Mouse (Mus musculus): Measurements from ENCODE around the gene 5730455P16Rik. TPM values are rescaled to one million over a fixed set of nuclear protein-coding genes. Genes with fewer than 3 reads are reported as not detected.

5730455P16Rik gene
- polyA plus RNA-seq, 1 experiment from 2014 or later, result 46.4 TPM

DNA sequence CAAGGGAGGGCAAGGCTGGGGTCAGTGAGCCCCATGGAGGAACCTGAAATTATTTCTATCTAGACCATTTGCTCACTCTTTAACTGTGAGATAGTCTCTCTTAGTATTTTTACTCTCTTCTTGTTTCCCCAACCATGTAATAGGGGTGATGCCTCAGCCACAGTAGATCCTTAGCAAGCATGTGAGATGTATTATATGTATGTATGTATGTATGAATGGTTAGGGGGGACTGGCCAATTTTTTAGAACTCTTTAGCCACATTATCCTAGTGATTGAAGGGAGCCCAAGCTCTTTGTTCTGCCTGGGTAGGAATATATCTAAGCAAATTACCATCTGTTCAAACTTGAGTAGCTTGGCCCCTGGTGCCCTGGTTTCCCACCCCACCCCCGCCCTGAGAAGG is 64.4 kb downstream of the 5730455P16Rik start:
- H3K9me3 ChIP-seq (ENCODE audit: control insufficient read depth, low read length), result no peaks in the 10 kb centered on the region
- no peak overlapping the region for H3K4me2 ChIP-seq (ENCODE audit: low read depth, low read length)
- no peak overlapping the region for H3K4me3 ChIP-seq (ENCODE audit: low read depth, low read length)
- WGBS, result 36% methylated on average over 1 of the region's 1 CpGs
- no peaks in the 10 kb centered on the region for H3K36me3 ChIP-seq (ENCODE audit: control insufficient read depth, insufficient read depth, low read length)
- 0 out of 2 replicates have a peak overlapping the region, but pooled peaks have one; percentile 49 for H3K27ac ChIP-seq (ENCODE audit: low read depth, low read length)
- H3K27me3 ChIP-seq (ENCODE audit: control insufficient read depth, insufficient read depth, low read length), result no peaks in the 10 kb centered on the region
- ATAC-seq (ENCODE audit: low read depth), result no peak
- H3K9ac ChIP-seq (replicated peaks; ENCODE audit: low read depth, low read length), result no peak overlapping the region
- peaks cover 22% of the 10 kb centered on the region for H3K4me1 ChIP-seq (ENCODE audit: control insufficient read depth, insufficient read depth, low read length)

DNA sequence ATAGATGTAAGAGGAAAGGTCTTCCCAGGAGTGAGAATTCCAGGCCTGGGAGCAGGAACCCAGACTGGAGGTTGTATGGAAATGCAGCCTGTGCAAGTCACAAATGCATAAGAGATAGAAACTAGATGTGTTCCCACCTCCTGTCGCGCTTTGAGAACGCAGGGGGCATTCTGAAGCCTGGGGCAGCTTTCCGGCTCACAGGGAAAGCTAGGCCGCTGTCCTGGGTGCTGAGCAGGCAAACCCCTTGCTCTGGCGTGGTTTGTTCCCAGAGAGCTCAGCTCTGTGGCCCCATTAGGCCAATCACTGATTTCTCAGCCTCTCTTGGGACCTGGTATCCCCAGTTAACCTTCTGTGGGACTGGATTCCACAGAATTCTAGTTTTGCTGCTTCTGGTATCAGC is 65.3 kb downstream of the 5730455P16Rik start:
- WGBS, result 10% methylated on average over 6 of the region's 6 CpGs
- H3K27me3 ChIP-seq (ENCODE audit: control insufficient read depth, insufficient read depth, low read length), result no peaks in the 10 kb centered on the region
- H3K9ac ChIP-seq (replicated peaks; ENCODE audit: low read depth, low read length), result no peak overlapping the region
- H3K36me3 ChIP-seq (ENCODE audit: control insufficient read depth, insufficient read depth, low read length), result no peaks in the 10 kb centered on the region
- no peak overlapping the region for H3K4me3 ChIP-seq (ENCODE audit: low read depth, low read length)
- ATAC-seq (ENCODE audit: low read depth), result no peak
- H3K4me1 ChIP-seq (ENCODE audit: control insufficient read depth, insufficient read depth, low read length), result peaks cover 22% of the 10 kb centered on the region
- H3K4me2 ChIP-seq (ENCODE audit: low read depth, low read length), result no peak overlapping the region
- peak overlapping the region; percentile 49; the same call in 1 of the 2 replicates for H3K27ac ChIP-seq (ENCODE audit: low read depth, low read length)
- H3K9me3 ChIP-seq (ENCODE audit: control insufficient read depth, low read length), result no peaks in the 10 kb centered on the region

DNA sequence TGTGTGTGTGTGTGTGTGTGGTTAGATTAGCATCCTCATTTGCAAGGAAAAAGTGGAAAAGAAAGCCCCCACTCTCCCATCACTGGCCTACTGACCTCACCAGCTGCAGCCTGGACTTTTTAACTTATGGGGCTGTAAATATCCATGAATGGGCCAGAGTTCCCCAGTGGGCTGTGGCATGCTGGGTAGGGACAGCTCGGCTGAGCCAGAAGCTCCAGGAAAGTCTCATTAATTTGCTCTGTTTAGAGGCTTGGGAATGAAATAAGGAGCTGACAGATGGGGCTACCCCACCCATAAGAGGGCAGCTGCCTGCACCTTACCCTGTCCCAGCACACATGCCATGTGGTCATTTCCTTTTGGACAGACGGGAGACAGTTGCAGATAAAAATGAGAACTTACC is 65.8 kb downstream of the 5730455P16Rik start:
- Histone ChIP-seq H3K27ac (ENCODE audit: low read depth, low read length) (peak overlapping the region; percentile 49; the same call in 1 of the 2 replicates), H3K36me3 (ENCODE audit: control insufficient read depth, insufficient read depth, low read length) (no peaks in the 10 kb centered on the region), H3K4me3 (ENCODE audit: low read depth, low read length) (no peak overlapping the region), H3K9me3 (ENCODE audit: control insufficient read depth, low read length) (no peaks in the 10 kb centered on the region), H3K9ac (replicated peaks; ENCODE audit: low read depth, low read length) (no peak overlapping the region), H3K27me3 (ENCODE audit: control insufficient read depth, insufficient read depth, low read length) (no peaks in the 10 kb centered on the region), H3K4me1 (ENCODE audit: control insufficient read depth, insufficient read depth, low read length) (peaks cover 22% of the 10 kb centered on the region), H3K4me2 (ENCODE audit: low read depth, low read length) (no peak overlapping the region)
- ATAC-seq (ENCODE audit: low read depth), result no peak
- 16% methylated on average over 2 of the region's 2 CpGs for WGBS

DNA sequence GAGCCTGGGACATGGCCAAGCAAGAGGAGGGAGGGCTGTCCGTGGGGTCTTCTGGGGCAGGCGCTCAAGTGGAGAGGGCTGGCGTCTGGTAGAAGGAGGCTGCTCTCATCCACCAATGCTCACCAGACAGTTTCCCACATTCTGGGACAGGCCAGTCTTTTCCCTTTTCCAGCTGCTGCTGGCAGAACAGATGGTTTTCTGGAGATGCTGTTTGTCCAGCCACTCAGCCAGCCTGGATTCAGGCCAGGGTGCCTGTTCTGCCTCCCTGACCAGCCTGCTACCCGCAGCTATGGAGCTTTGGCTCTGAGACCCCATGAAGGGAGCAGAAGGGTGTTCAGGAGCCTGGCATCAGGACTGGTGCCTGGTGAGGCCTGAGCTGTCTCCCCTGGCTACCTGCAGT is 66.6 kb downstream of the 5730455P16Rik start:
- no peak overlapping the region for H3K4me3 ChIP-seq (ENCODE audit: low read depth, low read length)
- H3K27me3 ChIP-seq (ENCODE audit: control insufficient read depth, insufficient read depth, low read length), result no peaks in the 10 kb centered on the region
- no peak overlapping the region for H3K4me2 ChIP-seq (ENCODE audit: low read depth, low read length)
- WGBS, result 21% methylated on average over 4 of the region's 4 CpGs
- H3K4me1 ChIP-seq (ENCODE audit: control insufficient read depth, insufficient read depth, low read length), result peaks cover 21% of the 10 kb centered on the region
- peak overlapping the region; percentile 32; the same call in 1 of the 2 replicates for H3K9ac ChIP-seq (replicated peaks; ENCODE audit: low read depth, low read length)
- H3K9me3 ChIP-seq (ENCODE audit: control insufficient read depth, low read length), result no peaks in the 10 kb centered on the region
- H3K27ac ChIP-seq (ENCODE audit: low read depth, low read length), result peak overlapping the region; percentile 62
- no peak for ATAC-seq (ENCODE audit: low read depth)
- no peaks in the 10 kb centered on the region for H3K36me3 ChIP-seq (ENCODE audit: control insufficient read depth, insufficient read depth, low read length)

Other genes starting within 250 kb of the 5730455P16Rik start
- gene Tefm, start 235.9 kb downstream of the 5730455P16Rik start, polyA plus RNA-seq (2014; fragmentation: Nextera tagmentation; extraction: Ambion mirVana), result 22.3 and 22.9 TPM in 2 replicates
- 2.5 and 3.3 TPM in 2 replicates for gene Adap2, start 223.9 kb downstream of the 5730455P16Rik start, polyA plus RNA-seq (2014; fragmentation: Nextera tagmentation; extraction: Ambion mirVana)
- gene Rnf135, start 194.2 kb downstream of the 5730455P16Rik start, polyA plus RNA-seq (2014; fragmentation: Nextera tagmentation; extraction: Ambion mirVana), result 2.0 and 3.2 TPM in 2 replicates
- gene Rhot1, start 169.0 kb downstream of the 5730455P16Rik start, polyA plus RNA-seq (2014; fragmentation: Nextera tagmentation; extraction: Ambion mirVana), result 87.7 and 92.2 TPM in 2 replicates
- 3.8 and 6.5 TPM in 2 replicates for gene Rhbdl3, start 77.1 kb downstream of the 5730455P16Rik start, polyA plus RNA-seq (2014; fragmentation: Nextera tagmentation; extraction: Ambion mirVana)
- gene Zfp207, start 5.2 kb upstream of the 5730455P16Rik start, polyA plus RNA-seq (2014; fragmentation: Nextera tagmentation; extraction: Ambion mirVana), result 211 and 212 TPM in 2 replicates
- gene Psmd11, start 50.6 kb upstream of the 5730455P16Rik start, polyA plus RNA-seq (2014; fragmentation: Nextera tagmentation; extraction: Ambion mirVana), result 255 and 303 TPM in 2 replicates
- 83.1 and 84.0 TPM in 2 replicates for gene Cdk5r1, start 99.0 kb upstream of the 5730455P16Rik start, polyA plus RNA-seq (2014; fragmentation: Nextera tagmentation; extraction: Ambion mirVana)

All from neural tube, embryonic 14.5 days (tissue).